Mouse (Mus musculus) hematopoietic stem cell, adult 5-6 weeks (primary cell): Measurements from ENCODE around the gene Kremen1. TPM values are rescaled to one million over a fixed set of nuclear protein-coding genes. Genes with fewer than 3 reads are reported as not detected.

Experiments used
- ATAC-seq, 2 experiments: fragments of 125-278 bp in 1 of 2; replicated peaks in 1 of 2; 2 replicates each; pipeline ENCODE4 v1.8.0; 2016 to 2017; ENCODE audit warnings: inconsistent platforms in 2 of 2, mild to moderate bottlenecking in 2 of 2, moderate number of reproducible peaks in 2 of 2, low read depth in 1 of 2, moderate TSS enrichment in 1 of 2; ENCODE audit not compliant: low FRiP score in 2 of 2, poor library complexity in 2 of 2, severe bottlenecking in 2 of 2, insufficient read depth in 1 of 2, low TSS enrichment in 1 of 2
- total RNA-seq: library from RNA; stranded (forward); fragments of 172-1452, 232-1000 nt; gene quantifications from 2 replicates; pipeline ENCODE4 v1.2.3, GENCODE M21; 2017

Kremen1 gene
- total RNA-seq, 1 experiment from 2014 or later, result 6.3 TPM

- ATAC-seq, result no peak
These were observed 69.3 kb downstream of the Kremen1 start for GRCm38 (mm10) chr11:5192084-5192516.

- no peak for ATAC-seq
These were observed 72.0 kb downstream of the Kremen1 start for GRCm38 (mm10) chr11:5189239-5189933.

- no peak for ATAC-seq
These were observed 73.2 kb downstream of the Kremen1 start for GRCm38 (mm10) chr11:5188170-5188569.

GRCm38 (mm10) chr11:5184832-5185231 lies 76.5 kb downstream of the Kremen1 start:
- no peak for ATAC-seq

GRCm38 (mm10) chr11:5184250-5184649 lies 77.1 kb downstream of the Kremen1 start:
- ATAC-seq, result peak; percentile 46 to 56; a peak in 3 of 4 replicates

GRCm38 (mm10) chr11:5182870-5183269 lies 78.5 kb downstream of the Kremen1 start:
- ATAC-seq, result no peak

GRCm38 (mm10) chr11:5181850-5182404 lies 79.4 kb downstream of the Kremen1 start:
- peak; percentile 63 to 75 for ATAC-seq

- ATAC-seq, result no peak
These were observed 82.0 kb downstream of the Kremen1 start for GRCm38 (mm10) chr11:5179391-5179790.

GRCm38 (mm10) chr11:5177171-5177570 lies 84.2 kb downstream of the Kremen1 start:
- peak; percentile 61 to 70 for ATAC-seq

- no peak for ATAC-seq
These were observed 84.7 kb downstream of the Kremen1 start for GRCm38 (mm10) chr11:5176685-5177084.

GRCm38 (mm10) chr11:5175866-5176265 lies 85.5 kb downstream of the Kremen1 start:
- ATAC-seq, result no peak

- ATAC-seq, result no peak
These were observed 86.2 kb downstream of the Kremen1 start for GRCm38 (mm10) chr11:5175141-5175540.

- no peak for ATAC-seq
These were observed 88.5 kb downstream of the Kremen1 start for GRCm38 (mm10) chr11:5172861-5173260.

- no peak for ATAC-seq
These were observed 94.0 kb downstream of the Kremen1 start for GRCm38 (mm10) chr11:5167311-5167710.

- ATAC-seq, result no peak
These were observed 95.9 kb downstream of the Kremen1 start for GRCm38 (mm10) chr11:5165471-5165916.

GRCm38 (mm10) chr11:5164310-5164709 lies 97.0 kb downstream of the Kremen1 start:
- no peak for ATAC-seq

- ATAC-seq, result no peak
These were observed 97.9 kb downstream of the Kremen1 start for GRCm38 (mm10) chr11:5163421-5163820.

GRCm38 (mm10) chr11:5160722-5161485 lies 100.5 kb downstream of the Kremen1 start:
- 0 out of 4 replicates have a peak, but pooled peaks of 1 of the 2 experiments have one; percentile 25 for ATAC-seq
